Mouse (Mus musculus): ENCODE measurements at regions not wholly inside any gene's neighbourhood (a gene's known extent, or its start where the extent isn't known, plus 50 kb on each side); places are given as distances from the start of the nearest gene placed in this dataset.

GRCm38 (mm10) chr9:52273994-52274393 is 105.6 kb upstream of the Zc3h12c start:
- H3K27me3 ChIP-seq (ENCODE audit: control insufficient read depth, insufficient read depth, low read depth, low read length), result no peaks in the 10 kb centered on the region
- no peak overlapping the region for H3K9ac ChIP-seq (ENCODE audit: low read length)
- H3K9me3 ChIP-seq (ENCODE audit: control insufficient read depth, low read length), result no peaks in the 10 kb centered on the region
- no peak for ATAC-seq (ENCODE audit: low read depth)
- H3K4me1 ChIP-seq (replicated peaks; ENCODE audit: control insufficient read depth, insufficient read depth, low read length), result no peaks in the 10 kb centered on the region
- H3K4me2 ChIP-seq (ENCODE audit: low read depth, low read length), result no peak overlapping the region
- H3K36me3 ChIP-seq (ENCODE audit: control insufficient read depth, insufficient read depth, low read length), result no peaks in the 10 kb centered on the region
- H3K4me3 ChIP-seq (ENCODE audit: low read length), result no peak overlapping the region
- WGBS, result 56% methylated on average over 3 of the region's 3 CpGs
- no peak overlapping the region for H3K27ac ChIP-seq (ENCODE audit: low read length)

- no peaks in the 10 kb centered on the region for H3K36me3 ChIP-seq (ENCODE audit: control insufficient read depth, insufficient read depth, low read length)
- no peaks in the 10 kb centered on the region for H3K27me3 ChIP-seq (ENCODE audit: control insufficient read depth, insufficient read depth, low read depth, low read length)
- no peak overlapping the region for H3K4me3 ChIP-seq (ENCODE audit: low read length)
- WGBS, result 69% methylated on average over 2 of the region's 2 CpGs
- no peaks in the 10 kb centered on the region for H3K4me1 ChIP-seq (replicated peaks; ENCODE audit: control insufficient read depth, insufficient read depth, low read length)
- ATAC-seq (ENCODE audit: low read depth), result no peak
- H3K9ac ChIP-seq (ENCODE audit: low read length), result no peak overlapping the region
- no peak overlapping the region for H3K4me2 ChIP-seq (ENCODE audit: low read depth, low read length)
- no peaks in the 10 kb centered on the region for H3K9me3 ChIP-seq (ENCODE audit: control insufficient read depth, low read length)
- no peak overlapping the region for H3K27ac ChIP-seq (ENCODE audit: low read length)
These were observed 104.3 kb upstream of the Zc3h12c start for GRCm38 (mm10) chr9:52272668-52273067.

- H3K4me3 ChIP-seq (ENCODE audit: low read length), result no peak overlapping the region
- ATAC-seq (ENCODE audit: low read depth), result no peak
- no peak overlapping the region for H3K9ac ChIP-seq (ENCODE audit: low read length)
- H3K4me1 ChIP-seq (replicated peaks; ENCODE audit: control insufficient read depth, insufficient read depth, low read length), result no peaks in the 10 kb centered on the region
- H3K4me2 ChIP-seq (ENCODE audit: low read depth, low read length), result no peak overlapping the region
- 84% methylated on average over 7 of the region's 7 CpGs for WGBS
- H3K27me3 ChIP-seq (ENCODE audit: control insufficient read depth, insufficient read depth, low read depth, low read length), result no peaks in the 10 kb centered on the region
- no peak overlapping the region for H3K27ac ChIP-seq (ENCODE audit: low read length)
- H3K36me3 ChIP-seq (ENCODE audit: control insufficient read depth, insufficient read depth, low read length), result no peaks in the 10 kb centered on the region
- H3K9me3 ChIP-seq (ENCODE audit: control insufficient read depth, low read length), result no peaks in the 10 kb centered on the region
These were observed 103.2 kb upstream of the Zc3h12c start for GRCm38 (mm10) chr9:52271345-52272116.

DNA sequence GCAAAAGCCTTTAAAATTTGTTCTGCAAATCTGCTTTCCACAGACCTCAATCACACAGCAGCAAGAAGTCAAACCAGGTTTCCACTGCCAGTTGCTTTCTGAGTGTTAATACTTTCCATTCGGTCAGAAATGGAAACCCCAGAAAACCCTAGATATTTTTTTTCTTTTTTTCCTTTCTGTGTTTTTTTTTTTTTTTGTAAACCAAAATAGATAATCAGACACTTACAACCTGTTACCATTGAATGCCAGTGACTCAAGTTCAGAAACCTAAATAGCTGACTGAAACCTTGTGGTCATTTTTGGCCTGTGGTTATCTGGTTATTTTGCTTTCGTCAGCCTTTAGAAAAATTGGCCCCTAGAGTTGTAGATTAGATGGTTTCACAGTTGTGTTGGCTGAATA is 93.2 kb upstream of the Zc3h12c start:
- no peak for ATAC-seq (ENCODE audit: low read depth)
- no peak overlapping the region for H3K4me3 ChIP-seq (ENCODE audit: low read length)
- 85% methylated on average over 2 of the region's 2 CpGs for WGBS

GRCm38 (mm10) chr9:52259459-52259858 is 91.1 kb upstream of the Zc3h12c start:
- 27% methylated on average over 9 of the region's 9 CpGs for WGBS
- no peak overlapping the region for H3K27ac ChIP-seq (ENCODE audit: low read length)
- no peaks in the 10 kb centered on the region for H3K36me3 ChIP-seq (ENCODE audit: control insufficient read depth, insufficient read depth, low read length)
- H3K4me3 ChIP-seq (ENCODE audit: low read length), result no peak overlapping the region
- ATAC-seq (ENCODE audit: low read depth), result no peak
- H3K27me3 ChIP-seq (ENCODE audit: control insufficient read depth, insufficient read depth, low read depth, low read length), result no peaks in the 10 kb centered on the region
- no peak overlapping the region for H3K9ac ChIP-seq (ENCODE audit: low read length)
- H3K4me2 ChIP-seq (ENCODE audit: low read depth, low read length), result no peak overlapping the region
- H3K9me3 ChIP-seq (ENCODE audit: control insufficient read depth, low read length), result no peaks in the 10 kb centered on the region
- H3K4me1 ChIP-seq (replicated peaks; ENCODE audit: control insufficient read depth, insufficient read depth, low read length), result no peaks in the 10 kb centered on the region

More for the DNA sequence above, 93.2 kb upstream of the Zc3h12c start:
- H3K4me2 ChIP-seq (ENCODE audit: low read depth, low read length), result no peak overlapping the region
- H3K27me3 ChIP-seq (ENCODE audit: control insufficient read depth, insufficient read depth, low read depth, low read length), result no peaks in the 10 kb centered on the region
- no peaks in the 10 kb centered on the region for H3K36me3 ChIP-seq (ENCODE audit: control insufficient read depth, insufficient read depth, low read length)
- H3K4me1 ChIP-seq (replicated peaks; ENCODE audit: control insufficient read depth, insufficient read depth, low read length), result no peaks in the 10 kb centered on the region
- H3K9me3 ChIP-seq (ENCODE audit: control insufficient read depth, low read length), result no peaks in the 10 kb centered on the region
- no peak overlapping the region for H3K9ac ChIP-seq (ENCODE audit: low read length)
- no peak overlapping the region for H3K27ac ChIP-seq (ENCODE audit: low read length)

- no peaks in the 10 kb centered on the region for H3K36me3 ChIP-seq (ENCODE audit: control insufficient read depth, insufficient read depth, low read length)
- H3K4me1 ChIP-seq (replicated peaks; ENCODE audit: control insufficient read depth, insufficient read depth, low read length), result no peaks in the 10 kb centered on the region
- H3K9ac ChIP-seq (ENCODE audit: low read length), result no peak overlapping the region
- H3K27me3 ChIP-seq (ENCODE audit: control insufficient read depth, insufficient read depth, low read depth, low read length), result no peaks in the 10 kb centered on the region
- ATAC-seq (ENCODE audit: low read depth), result no peak
- no peak overlapping the region for H3K27ac ChIP-seq (ENCODE audit: low read length)
- no peaks in the 10 kb centered on the region for H3K9me3 ChIP-seq (ENCODE audit: control insufficient read depth, low read length)
- no peak overlapping the region for H3K4me2 ChIP-seq (ENCODE audit: low read depth, low read length)
- H3K4me3 ChIP-seq (ENCODE audit: low read length), result no peak overlapping the region
- 51% methylated on average over 4 of the region's 4 CpGs for WGBS
These were observed 87.3 kb upstream of the Zc3h12c start for GRCm38 (mm10) chr9:52255692-52256091.

DNA sequence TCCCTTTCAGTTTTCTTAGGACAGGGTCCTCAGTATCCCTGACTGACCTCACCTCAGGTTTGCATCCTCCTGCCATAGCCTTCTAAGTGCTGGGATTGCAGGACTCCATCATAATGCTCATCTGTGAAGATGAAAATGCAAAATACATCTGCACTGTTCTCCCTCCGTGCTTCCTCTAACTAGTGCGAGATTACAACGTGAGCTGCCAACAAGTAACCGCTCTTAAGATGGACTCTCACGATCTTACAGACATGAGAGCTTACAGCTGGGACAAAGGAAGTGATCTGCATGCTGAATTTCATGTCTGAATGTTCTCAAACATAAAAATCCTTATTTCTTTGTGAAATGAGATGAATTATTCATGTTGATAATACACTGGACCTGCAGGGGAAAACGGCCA is 86.1 kb upstream of the Zc3h12c start:
- 53% methylated on average over 6 of the region's 6 CpGs for WGBS
- Histone ChIP-seq H3K9ac (ENCODE audit: low read length) (no peak overlapping the region), H3K27me3 (ENCODE audit: control insufficient read depth, insufficient read depth, low read depth, low read length) (no peaks in the 10 kb centered on the region), H3K4me1 (replicated peaks; ENCODE audit: control insufficient read depth, insufficient read depth, low read length) (no peaks in the 10 kb centered on the region), H3K4me2 (ENCODE audit: low read depth, low read length) (no peak overlapping the region), H3K27ac (ENCODE audit: low read length) (no peak overlapping the region), H3K36me3 (ENCODE audit: control insufficient read depth, insufficient read depth, low read length) (no peaks in the 10 kb centered on the region), H3K4me3 (ENCODE audit: low read length) (no peak overlapping the region), H3K9me3 (ENCODE audit: control insufficient read depth, low read length) (no peaks in the 10 kb centered on the region)
- ATAC-seq (ENCODE audit: low read depth), result no peak

GRCm38 (mm10) chr9:52251455-52251854 is 83.1 kb upstream of the Zc3h12c start:
- Histone ChIP-seq H3K27ac (ENCODE audit: low read length) (no peak overlapping the region), H3K36me3 (ENCODE audit: control insufficient read depth, insufficient read depth, low read length) (no peaks in the 10 kb centered on the region), H3K9ac (ENCODE audit: low read length) (no peak overlapping the region), H3K4me3 (ENCODE audit: low read length) (no peak overlapping the region), H3K27me3 (ENCODE audit: control insufficient read depth, insufficient read depth, low read depth, low read length) (no peaks in the 10 kb centered on the region), H3K4me1 (replicated peaks; ENCODE audit: control insufficient read depth, insufficient read depth, low read length) (no peaks in the 10 kb centered on the region), H3K4me2 (ENCODE audit: low read depth, low read length) (no peak overlapping the region), H3K9me3 (ENCODE audit: control insufficient read depth, low read length) (no peaks in the 10 kb centered on the region)
- WGBS, result 83% methylated on average over 5 of the region's 5 CpGs
- no peak for ATAC-seq (ENCODE audit: low read depth)

GRCm38 (mm10) chr9:52246712-52247111 is 78.3 kb upstream of the Zc3h12c start:
- WGBS, result 83% methylated on average over 1 of the region's 1 CpGs
- Histone ChIP-seq H3K27me3 (ENCODE audit: control insufficient read depth, insufficient read depth, low read depth, low read length) (no peaks in the 10 kb centered on the region), H3K4me1 (replicated peaks; ENCODE audit: control insufficient read depth, insufficient read depth, low read length) (no peaks in the 10 kb centered on the region), H3K9ac (ENCODE audit: low read length) (no peak overlapping the region), H3K4me2 (ENCODE audit: low read depth, low read length) (no peak overlapping the region), H3K4me3 (ENCODE audit: low read length) (no peak overlapping the region), H3K27ac (ENCODE audit: low read length) (no peak overlapping the region), H3K9me3 (ENCODE audit: control insufficient read depth, low read length) (no peaks in the 10 kb centered on the region), H3K36me3 (ENCODE audit: control insufficient read depth, insufficient read depth, low read length) (no peaks in the 10 kb centered on the region)
- ATAC-seq (ENCODE audit: low read depth), result no peak

DNA sequence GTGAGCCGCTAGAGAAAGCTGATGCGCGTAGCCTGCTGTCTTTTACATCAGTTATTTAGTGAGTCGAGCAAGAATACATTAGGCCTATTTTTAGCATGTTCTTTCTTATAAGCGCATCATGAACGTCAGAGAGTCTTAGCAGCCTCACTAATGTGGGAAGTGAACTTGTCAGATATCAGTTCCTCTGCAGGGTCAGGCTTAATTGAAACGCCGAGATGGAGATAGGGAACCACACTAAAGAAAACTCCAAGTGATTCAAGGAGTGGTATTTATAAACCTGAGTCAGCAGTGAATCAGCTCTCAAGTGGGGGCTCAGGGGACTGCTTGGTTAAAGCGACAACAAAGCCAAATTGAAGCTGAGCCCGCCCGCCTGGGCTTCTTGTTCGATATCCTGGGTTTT is 75.7 kb upstream of the Zc3h12c start:
- Histone ChIP-seq H3K4me3 (ENCODE audit: low read length) (no peak overlapping the region), H3K4me2 (ENCODE audit: low read depth, low read length) (no peak overlapping the region), H3K4me1 (replicated peaks; ENCODE audit: control insufficient read depth, insufficient read depth, low read length) (no peaks in the 10 kb centered on the region), H3K27me3 (ENCODE audit: control insufficient read depth, insufficient read depth, low read depth, low read length) (no peaks in the 10 kb centered on the region), H3K27ac (ENCODE audit: low read length) (no peak overlapping the region), H3K36me3 (ENCODE audit: control insufficient read depth, insufficient read depth, low read length) (no peaks in the 10 kb centered on the region), H3K9me3 (ENCODE audit: control insufficient read depth, low read length) (no peaks in the 10 kb centered on the region), H3K9ac (ENCODE audit: low read length) (no peak overlapping the region)
- ATAC-seq (ENCODE audit: low read depth), result no peak
- 47% methylated on average over 12 of the region's 12 CpGs for WGBS
